Mouse (Mus musculus): ENCODE measurements around the gene 9930104L06Rik.
A peak's percentile ranks its signal among the peaks of the same experiment; 100 is the strongest.
"Not testable (repeated sequence)": the region's sequence is repeated elsewhere in the genome, so short reads cannot be mapped to it uniquely, and the experiment has no call there.

The 9930104L06Rik gene

DNA sequence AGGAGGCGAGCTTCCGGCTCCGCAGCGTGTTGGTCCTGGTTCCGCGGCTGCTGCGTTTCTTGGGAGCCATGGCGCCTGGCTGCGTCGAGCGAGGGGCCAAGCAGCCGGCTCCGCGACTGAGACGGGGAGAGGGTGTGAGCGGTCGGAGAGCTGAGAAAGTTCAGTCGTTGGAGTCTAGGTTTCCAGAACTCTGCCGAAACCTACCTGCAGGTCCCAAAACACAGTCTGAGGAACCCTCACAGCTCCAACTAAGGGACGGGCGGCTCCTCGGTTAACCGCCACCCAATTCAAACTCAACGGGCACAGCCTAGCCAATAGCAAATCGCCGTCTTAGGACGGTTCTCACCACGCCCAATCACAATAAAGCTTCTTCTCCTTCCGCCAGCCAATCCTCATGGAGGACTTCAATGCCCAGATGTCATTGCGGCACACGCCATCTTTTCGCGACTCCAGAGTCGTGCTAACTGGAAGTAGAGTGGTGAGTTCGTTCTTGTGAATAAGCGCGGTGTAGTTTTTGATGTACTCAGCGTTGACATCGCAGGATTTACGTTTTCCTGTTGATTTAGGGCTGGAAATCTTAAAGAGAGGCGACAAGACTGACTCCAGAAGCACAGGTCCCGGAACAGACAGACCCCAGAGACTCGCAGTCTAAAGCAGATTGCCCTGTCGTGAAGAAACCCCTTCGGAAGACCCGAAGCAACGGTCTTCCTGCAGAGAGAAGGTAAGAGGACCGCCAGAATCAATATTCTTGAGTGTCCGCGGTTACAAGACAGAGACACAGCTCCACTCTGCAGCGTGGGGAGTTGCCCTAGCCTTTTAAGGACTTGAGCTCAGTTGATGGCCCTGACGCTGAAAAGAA is at the start of gene 9930104L06Rik:
Gene 9930104L06Rik, plus strand, starts transcription at position 436 of the 859 bp plus-strand sequence.
- peak; percentile 88 to 95 for DNase-seq (ENCODE audit: low spot score in 2 of 2)

DNA sequence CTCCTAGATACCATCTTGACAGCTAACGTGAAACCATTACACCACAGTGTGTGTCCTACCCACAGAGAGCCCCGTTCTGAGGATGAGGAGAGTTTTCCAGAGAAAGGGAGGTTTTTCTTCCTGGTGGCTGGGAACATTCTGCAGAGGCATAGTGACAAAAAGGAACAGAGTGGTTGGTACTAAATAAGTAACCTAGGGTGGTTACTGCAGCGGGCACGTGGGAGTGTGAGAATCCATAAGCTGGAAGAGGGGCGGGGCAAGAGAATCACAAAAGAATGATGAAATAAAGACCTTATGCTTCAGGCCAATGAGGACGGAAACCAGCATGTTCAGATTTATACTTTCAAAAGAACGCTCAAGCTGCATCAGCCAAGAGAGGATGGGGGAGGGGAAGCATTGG is 48.1 kb upstream of the 9930104L06Rik start:
- DNase-seq (ENCODE audit: low spot score in 2 of 2), result no peak

DNA sequence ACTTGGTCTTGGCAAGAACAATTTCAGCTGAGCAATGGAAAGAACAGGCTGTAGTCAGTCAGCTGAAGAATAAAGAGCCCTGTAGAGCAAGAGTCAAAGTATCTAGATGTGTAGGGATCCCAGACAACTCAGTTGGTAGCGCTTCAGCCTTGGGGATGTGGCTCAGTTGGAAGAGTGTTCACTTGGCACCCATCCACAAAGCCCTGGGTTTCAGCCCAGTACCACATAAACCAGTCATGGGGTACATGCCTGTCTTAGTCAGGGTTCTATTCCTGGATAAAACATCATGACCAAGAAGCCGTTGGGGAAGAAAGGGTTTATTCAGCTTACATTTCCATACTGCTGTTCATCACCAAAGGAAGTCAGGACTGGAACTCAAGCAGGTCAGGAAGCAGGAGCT is 46.9 kb upstream of the 9930104L06Rik start:
- DNase-seq (ENCODE audit: low spot score in 2 of 2), result no peak

DNA sequence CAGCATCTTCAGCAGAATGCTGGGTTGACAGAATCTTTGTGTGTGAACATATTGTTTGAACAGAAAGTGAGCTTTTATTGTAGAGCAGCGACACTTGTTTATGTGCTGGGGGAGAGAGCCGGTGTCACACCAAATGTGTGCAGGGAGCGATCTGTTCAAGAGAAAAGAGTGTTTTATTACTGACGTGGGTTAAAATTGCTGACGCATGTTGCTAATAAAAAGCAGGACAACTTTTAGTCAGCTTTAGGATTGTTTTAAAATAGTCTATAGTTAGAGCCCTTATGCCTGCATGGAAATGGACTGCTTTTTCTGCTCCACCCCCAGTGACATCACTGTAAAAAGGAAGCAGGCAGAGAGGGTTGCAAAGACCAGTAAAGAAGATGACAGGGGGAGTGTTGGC is 46.0 kb upstream of the 9930104L06Rik start:
- no peak for DNase-seq (ENCODE audit: low spot score in 2 of 2)

DNA sequence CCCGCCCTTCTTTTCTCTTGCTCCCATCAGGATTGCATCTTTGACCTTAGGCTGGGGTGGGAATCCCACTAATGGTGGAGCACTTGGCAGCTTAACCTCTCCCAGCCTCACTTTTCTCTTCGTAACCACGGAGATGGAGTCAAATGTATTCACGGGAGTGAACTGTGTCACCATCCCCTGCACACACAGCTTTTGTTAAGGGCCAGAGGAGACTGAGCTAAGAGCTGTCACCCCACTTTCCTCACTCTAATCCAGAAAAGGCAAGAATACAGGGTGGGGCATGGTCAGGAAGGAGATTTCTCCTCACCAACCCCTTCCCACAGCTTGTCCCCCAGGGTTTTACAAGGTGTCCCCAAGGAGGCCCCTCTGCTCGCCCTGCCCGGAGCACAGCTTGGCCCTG is 43.1 kb upstream of the 9930104L06Rik start:
- no peak for DNase-seq (ENCODE audit: low spot score in 2 of 2)

DNA sequence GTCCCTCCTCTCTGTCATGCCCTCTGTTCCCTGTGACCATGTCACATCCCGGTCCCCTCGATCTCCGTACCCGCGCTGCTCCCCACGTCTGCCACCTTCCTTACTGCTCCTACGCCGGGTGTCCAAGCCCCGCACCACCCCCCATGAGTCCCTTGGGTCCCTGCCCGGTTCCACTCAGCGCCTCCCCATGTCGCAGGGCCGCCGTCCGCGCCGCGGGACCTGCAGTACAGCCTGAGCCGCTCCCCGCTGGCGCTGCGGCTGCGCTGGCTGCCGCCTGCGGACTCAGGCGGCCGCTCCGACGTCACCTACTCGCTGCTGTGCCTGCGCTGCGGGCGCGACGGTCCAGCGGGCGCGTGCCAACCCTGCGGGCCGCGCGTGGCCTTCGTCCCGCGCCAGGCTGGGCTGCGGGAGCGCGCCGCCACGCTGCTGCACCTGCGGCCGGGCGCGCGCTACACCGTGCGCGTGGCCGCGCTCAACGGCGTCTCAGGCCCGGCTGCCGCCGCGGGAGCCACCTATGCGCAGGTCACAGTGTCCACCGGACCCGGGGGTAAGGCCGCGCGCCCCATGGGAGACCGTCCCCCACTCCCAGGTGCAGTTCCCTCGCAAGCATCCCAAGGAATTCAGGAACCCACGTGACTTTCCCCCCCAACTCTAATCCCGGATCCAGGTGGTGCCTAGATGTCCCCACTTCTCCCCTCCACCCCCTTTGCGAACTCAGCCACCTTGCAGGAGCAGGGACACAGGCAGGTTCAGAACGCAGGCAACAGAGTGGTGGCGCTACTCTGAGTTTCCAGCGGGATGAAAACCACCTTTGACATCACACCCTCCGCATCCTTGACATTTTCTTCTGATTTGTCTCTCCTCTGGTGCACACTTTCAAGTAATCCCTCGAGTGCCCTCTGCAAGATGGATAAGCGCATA is 42.1 kb upstream of the 9930104L06Rik start:
- no peak for DNase-seq (ENCODE audit: low spot score in 2 of 2)

DNA sequence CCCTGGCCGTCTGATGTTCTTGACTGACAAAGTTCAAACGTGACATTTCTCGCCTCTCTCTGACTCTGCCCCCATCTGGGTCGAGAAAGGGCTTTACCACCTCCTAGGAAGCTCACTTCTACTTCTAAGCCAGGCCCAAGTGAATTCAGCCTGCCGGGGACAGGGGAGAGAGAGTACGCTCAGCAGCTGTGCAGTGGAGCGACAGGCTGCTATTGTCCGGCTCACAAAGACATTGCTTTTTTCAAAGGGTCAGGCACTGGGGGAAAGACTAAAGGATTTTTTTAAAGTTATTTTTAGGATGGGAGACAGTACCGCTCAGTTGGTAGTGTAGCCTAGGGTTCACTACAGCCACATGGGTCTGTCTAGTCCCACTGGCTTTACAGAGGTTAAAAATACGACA is 38.4 kb upstream of the 9930104L06Rik start:
- no peak for DNase-seq (ENCODE audit: low spot score in 2 of 2)

DNA sequence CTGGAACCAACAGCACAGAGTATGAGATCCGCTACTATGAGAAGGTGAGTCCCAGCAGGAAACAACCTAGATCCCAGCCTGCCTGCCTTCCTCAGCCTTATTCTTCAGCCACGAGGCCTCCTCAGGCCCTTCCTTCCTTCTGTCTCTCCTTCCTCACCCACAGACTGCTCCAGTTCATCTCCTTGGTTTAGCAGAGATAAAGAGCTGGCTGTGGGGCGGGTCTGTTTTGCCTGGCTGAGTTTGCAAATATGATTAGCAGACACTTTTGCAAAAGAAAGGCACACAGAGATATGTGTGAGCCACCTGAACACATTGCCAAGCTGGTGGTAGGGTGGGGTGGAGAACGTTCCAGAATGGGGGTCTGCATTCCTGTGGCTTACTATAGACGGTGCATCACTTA is 36.9 kb upstream of the 9930104L06Rik start:
- DNase-seq (ENCODE audit: low spot score in 2 of 2), result no peak

DNA sequence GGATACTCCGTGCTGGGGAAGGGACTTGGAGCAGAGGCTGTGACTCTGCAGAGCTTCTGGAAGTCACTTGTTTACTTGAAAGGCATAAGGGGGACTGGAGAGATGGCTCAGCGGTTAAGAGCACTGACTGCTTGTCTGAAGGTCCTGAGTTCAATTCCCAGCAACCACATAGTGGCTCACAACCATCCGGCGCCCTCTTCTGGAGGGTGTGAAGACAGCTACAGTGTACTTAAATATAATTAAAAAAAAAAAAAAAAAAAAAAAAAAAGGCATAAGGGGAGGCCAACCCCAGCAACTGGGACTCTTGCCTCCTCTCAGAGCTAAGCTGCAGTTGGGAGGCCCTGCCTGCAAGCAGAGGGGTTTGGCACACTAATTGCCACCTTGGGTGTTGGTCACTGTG is 31.4 kb upstream of the 9930104L06Rik start:
- no peak for DNase-seq (ENCODE audit: low spot score in 2 of 2)

DNA sequence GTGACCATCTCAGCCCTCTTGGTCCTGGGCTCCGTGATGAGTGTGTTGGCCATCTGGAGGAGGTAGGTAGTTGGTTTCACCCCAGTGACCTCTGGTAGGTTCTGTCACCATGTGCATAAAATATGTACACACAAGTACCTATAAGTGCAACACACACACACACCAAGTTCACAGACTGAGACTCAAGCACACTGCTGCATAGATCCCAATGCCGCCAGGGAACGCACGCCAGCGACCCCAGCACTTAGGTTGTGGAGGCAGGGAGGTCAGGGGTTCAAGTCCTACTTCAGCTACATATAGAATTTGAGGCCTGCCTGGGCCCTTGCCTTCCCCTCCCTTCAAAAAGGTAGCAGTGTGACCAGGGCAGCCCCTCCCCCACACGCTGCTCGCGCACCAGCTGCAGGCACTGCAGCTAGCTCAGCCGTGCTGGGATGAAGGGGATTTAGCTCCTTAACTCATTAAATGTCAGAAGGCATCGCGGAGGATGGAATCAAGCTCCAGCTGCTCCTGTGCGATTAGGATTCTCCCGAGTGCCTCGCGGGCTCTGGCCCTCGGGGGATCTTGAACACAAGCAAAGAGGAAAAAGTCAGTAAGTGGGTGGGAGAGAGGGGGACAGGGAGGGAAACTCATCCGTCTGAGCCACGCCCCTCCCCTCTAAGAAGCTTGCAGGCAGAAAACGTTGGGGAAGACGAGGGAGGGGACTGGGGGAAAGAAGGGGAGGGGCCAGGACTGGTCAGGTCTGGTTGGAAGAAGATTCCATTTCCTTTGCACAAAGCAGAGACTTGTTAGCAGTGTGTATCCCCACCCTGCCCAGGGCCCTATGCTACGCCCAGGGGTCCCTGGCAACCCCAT is 30.7 kb upstream of the 9930104L06Rik start:
- DNase-seq (ENCODE audit: low spot score in 2 of 2), result no peak

DNA sequence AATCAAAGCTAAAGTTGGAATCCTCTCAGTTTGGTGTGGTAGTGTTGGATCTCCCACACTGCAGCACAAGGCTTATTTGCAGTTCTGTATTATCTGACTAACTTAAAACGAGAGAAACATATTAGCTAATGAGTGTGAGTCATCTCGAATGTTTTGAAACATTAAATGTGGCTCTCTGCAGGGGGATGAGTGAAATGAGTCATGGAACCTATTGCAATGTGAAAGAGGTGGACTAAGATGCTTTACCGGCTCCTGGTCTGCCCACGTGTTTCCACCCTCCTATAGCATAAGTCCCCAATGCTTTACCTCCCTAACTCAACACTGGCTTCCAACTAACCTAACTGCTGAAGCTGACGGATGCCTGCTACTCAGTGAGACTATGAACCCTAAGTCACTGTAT is 8.7 kb upstream of the 9930104L06Rik start:
- no peak for DNase-seq (ENCODE audit: low spot score in 2 of 2)

DNA sequence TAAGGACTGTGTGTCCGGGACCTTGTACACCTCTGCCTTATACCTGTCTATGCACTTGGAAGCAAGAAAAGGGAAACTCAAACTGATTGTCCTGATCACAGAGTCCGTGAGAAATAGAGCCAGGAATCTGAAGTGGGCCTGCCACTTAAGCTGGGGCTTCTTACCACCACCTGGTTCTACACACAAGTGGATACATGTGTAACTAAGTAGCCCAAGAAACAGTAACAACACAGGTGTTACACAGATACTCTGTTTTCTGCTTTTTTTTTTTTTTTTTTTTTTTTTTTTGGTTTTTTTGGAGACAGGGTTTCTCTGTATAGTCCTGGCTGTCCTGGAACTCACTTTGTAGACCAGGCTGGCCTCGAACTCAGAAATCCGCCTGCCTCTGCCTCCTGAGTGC is 2.4 kb downstream of the 9930104L06Rik start, which contains the start of gene Cdca8:
Gene Cdca8, minus strand, starts transcription at position 101 of the 400 bp plus-strand sequence.
- DNase-seq (ENCODE audit: low spot score in 2 of 2), result not testable (repeated sequence)

DNA sequence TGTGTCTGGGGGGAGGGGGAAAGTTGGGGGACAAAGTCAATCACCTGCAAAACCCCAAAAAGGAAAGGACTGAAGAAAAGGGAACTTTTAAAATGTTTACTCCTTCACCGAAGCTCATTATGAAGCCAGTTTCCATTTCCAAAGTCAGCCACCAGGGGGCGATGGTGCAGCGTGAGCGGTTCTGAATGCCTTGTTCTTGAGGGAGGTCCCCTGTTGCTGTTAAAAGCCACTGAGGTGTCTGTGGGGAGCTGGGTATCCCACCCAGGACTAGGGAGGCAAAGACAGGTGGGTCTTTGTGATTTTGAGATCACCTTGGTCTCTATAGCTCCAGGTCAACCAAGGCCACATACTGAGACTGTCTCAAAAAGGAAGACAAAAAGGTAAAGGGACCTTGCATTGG is 6.2 kb downstream of the 9930104L06Rik start:
- DNase-seq (ENCODE audit: low spot score in 2 of 2), result peak; percentile 82 to 90

DNA sequence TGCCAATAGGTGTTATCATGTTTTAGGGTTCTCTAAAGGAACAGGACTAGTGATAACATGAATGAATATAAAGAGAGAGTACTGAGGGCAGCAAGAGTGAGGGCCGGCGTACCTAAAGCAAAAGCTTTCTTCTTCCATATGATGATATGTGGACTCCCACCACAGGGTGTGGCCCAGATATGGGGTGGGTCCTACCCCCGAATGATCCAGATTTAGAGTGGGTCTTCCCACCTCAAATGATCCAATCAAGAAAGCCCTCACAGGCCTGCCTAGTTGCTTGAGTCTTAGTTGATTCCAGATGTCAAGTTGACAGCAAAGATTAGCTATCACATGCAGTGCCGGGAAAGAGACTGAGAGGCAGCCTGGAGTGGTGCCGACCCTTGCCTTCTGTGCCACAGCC is 6.9 kb downstream of the 9930104L06Rik start:
- no peak for DNase-seq (ENCODE audit: low spot score in 2 of 2)

DNA sequence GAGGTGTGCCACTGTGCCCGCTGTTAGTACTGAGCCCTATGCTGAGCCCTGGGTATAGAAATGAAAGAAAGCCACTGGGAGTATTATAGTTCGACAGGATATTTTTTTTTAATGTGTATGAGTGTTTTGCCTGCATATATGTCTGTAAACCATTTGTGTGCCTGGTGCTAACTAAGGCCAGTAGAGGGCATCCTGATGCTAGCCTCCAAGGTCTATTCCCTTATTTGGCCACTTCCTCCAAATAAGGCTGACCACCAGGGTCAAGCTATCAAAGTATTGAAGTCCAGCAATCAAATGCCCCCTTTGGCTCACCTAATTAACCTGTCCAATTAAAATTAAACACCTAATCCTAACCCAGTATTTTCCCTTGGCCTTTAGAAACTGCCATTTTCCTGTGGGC is 8.1 kb downstream of the 9930104L06Rik start:
- DNase-seq (ENCODE audit: low spot score in 2 of 2), result no peak

DNA sequence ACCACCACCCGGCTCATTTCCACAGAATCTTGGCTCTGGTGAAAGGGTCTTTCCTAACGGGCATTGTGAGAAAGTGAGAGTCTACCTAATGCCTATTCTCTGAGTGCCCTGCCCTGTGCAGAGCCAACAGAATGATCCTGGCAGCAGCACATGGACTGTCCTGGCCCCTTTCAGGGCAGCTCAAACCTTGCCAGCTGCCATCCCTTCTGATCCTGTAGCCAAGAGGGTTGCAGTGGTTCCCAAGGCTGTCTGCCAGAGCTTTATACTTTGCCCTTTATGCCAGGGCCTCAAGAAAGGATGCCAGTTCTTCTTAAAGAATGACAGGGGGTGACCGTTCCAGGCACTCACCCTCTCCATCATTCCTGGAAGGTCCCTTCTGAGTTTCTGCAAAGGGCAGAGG is 12.6 kb downstream of the 9930104L06Rik start:
- no peak for DNase-seq (ENCODE audit: low spot score in 2 of 2)

DNA sequence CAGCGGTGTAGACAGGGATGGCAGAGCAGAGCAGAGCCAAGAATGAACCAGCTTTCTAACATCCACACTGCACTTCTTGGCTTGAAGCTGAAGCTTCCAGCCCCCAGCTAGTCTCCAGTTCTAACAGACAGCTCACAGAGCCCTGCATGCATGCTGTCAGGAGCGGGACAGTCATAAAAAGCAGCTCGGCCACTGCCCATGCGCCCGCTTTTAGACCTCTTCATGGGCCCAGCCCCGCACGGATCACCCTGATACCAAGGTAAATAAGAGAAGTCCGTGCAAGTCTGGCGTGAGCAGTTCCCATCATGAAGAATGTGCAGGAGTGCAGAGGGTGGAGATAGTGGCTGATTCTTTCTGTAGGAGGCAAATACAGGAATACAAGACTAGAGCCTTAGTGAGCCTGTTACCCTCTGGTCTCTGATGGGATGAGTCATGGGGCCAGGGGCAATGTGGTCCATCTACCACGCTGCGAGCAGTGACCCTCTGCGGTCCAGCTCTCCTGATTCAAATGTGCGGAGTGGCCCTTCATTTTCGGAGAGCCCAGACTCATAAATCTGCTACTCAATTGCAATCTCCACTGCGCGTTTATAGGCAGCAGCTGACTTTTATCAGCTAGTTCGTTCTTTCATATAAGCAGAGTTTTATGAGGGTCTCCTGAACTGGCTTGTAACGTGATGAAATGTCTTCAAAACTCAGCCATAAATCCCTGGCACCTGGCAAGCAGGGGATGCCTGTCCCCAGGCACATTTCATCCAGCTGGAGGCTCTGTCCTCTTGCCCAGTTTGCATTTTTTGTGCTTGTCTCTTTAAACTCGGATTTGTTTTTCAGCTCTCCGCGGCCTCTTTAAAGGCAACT is 13.6 kb downstream of the 9930104L06Rik start:
- DNase-seq (ENCODE audit: low spot score in 2 of 2), result no peak

DNA sequence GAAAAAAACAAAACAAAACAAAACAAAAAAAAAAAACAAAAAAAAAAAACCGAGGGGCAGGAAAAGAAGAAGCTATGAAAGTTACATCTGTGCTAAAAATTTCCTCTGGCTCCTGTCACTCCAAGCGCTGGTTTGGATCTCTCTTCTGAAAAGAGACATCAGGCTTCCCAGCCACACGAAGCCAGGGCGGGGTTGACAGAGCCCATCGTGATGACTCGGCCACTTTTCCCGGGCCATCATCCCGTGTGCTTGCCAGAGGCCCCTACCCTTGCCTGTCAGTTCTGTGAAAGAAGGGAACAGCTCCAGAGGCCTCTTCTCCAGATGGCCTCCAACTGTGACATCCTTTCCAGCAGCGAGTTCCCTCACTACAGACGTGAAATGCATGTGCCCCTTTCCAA is 14.2 kb downstream of the 9930104L06Rik start:
- no peak for DNase-seq (ENCODE audit: low spot score in 2 of 2)

DNA sequence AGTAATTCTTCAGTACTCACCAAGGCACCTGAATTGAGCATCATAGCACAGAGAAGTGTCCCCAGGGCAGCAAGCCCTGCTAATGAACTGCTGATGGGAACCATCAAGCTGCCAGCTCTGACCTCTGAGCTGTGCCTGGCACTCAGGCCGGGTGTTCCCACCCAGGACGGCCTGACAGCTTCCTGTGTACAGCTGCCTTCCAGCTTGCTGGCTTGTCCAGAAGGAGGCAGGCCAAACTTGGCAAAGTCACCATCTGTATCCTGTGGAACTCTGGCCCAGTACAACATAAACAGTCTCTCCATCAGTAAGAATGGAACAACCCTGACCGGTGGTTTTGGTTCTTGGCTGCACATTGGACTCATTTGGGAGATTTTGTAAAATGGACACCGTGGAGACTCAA is 16.7 kb downstream of the 9930104L06Rik start:
- DNase-seq (ENCODE audit: low spot score in 2 of 2), result no peak

DNA sequence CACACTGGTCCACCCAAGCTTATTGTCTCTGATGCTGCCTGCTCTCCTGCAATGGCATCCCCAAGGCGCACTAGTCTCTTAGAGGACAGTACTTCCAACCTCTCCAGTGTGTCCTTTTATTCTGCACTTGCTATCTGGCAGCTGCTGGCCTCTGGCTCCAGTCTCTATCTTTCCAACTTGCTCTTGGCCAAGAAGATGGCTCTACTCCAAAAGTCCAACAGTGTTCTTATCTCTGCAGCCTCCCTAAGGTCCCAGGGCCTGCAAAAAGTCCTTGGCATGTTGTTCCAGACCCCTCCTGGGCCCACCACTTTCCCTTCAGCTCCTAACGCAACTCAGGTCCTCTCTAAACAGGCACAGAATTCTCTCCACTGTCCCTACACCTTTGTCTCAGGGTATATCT is 20.4 kb downstream of the 9930104L06Rik start:
- no peak for DNase-seq (ENCODE audit: low spot score in 2 of 2)

DNA sequence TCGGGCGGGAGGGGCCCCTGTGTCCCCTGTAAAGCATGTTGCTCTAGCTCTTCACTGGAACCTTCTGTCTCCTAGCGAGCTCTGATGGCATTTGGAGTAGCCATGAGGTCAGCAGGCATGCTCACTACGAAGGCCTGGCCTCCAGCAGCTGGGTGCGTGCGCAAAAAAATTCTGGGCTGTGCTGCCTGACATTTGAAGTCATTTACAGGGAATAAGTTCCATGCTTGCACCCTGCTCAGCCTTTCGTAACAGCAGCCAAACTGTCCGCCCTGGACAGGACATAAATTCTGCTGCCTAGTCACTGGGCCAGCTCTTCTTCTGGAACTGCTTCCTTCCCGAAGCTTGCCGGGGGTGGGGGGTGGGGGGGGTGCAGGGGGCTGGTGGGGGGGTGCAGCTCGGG is 22.2 kb downstream of the 9930104L06Rik start:
- no peak for DNase-seq (ENCODE audit: low spot score in 2 of 2)
